Mouse (Mus musculus) cortical plate, adult 2 months (tissue): Measurements from ENCODE around the gene Pnkd.

Source experiments
- CTCF ChIP-seq: fragments of 200-500 bp; IDR thresholded peaks from 2 replicates; pipeline ENCODE4 v1.5.1; 2011; ENCODE audit warnings: mild to moderate bottlenecking, control low read depth, low read length; ENCODE audit not compliant: insufficient read depth; ENCODE audit errors: extremely low read depth
- POLR2A ChIP-seq: fragments of 200-500 bp; IDR thresholded peaks from 2 replicates; pipeline ENCODE4 v1.6.1; 2011; ENCODE audit warnings: mild to moderate bottlenecking, low read length, control low read depth; ENCODE audit not compliant: insufficient read depth; ENCODE audit errors: extremely low read depth

GRCm38 (mm10) chr1:74314796-74315195 lies 30.1 kb downstream of the Pnkd start:
- TF ChIP-seq POLR2A = no peak
- TF ChIP-seq CTCF = no peak
